Mouse (Mus musculus) layer of hippocampus, postnatal 14 days (tissue): Measurements from ENCODE around the gene Adgrl3. TPM values are rescaled to one million over a fixed set of nuclear protein-coding genes. Genes with fewer than 3 reads are reported as not detected.

Experiments used
- DNase-seq, 2 experiments: peaks; one replicate each; pipeline ENCODE4 v3.0.0; 2021 to 2022; ENCODE audit warnings: low spot score in 2 of 2, mixed read lengths in 1 of 2
- total RNA-seq, 2 experiments: library from RNA; stranded (reverse); gene quantifications; 2 replicates each; pipeline ENCODE4 v1.2.3; 2021

Gene Adgrl3
- total RNA-seq, 2 experiments from 2014 or later, result 169 to 196 TPM

DNA sequence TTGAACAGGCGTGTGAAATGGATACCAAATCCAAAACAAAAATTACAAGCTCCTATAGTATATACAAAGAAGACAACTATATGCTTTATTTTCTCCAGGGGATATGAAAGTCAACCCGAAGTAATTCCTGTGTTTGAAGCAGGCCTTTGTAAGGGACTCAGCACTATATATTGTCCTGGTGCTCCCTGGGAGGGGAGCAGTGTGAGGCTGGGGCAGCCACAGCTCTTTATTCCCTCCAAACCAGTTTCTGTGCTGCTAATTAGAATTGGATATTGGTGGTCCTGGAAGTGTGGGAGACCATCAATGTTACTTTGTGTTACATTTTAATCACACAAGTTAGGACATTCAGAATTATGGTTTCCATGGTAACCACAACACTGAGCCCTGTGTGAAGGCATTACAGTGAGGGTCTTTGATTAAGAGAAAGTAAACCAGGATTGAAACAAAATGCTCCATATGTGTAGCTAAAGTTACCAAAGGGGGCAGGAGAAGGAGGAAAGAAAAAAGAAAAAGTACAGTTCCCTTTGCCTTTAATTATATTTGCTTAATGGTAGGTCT is 198.6 kb downstream of the Adgrl3 start:
- DNase-seq, result peak in 1 of 2 experiments; percentile 18

DNA sequence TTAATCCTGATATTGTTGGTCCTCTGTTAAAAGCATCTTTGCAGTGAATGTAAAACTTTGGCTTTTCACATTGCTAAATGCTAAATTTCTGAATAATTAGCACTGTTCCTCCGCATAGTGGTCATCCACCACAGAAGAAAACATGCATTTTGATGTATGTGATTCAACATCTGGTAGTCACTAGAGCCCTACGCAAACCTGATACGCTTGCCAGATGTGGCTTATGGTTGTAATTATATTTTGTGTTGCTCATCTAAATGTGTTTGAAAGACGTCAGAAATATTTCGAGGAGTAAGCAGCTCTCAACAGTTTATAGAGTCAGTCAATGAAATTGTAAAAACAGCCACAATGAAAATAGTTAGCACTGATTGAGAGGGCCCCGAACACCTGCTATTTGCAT is 204.5 kb downstream of the Adgrl3 start:
- no peak for DNase-seq

DNA sequence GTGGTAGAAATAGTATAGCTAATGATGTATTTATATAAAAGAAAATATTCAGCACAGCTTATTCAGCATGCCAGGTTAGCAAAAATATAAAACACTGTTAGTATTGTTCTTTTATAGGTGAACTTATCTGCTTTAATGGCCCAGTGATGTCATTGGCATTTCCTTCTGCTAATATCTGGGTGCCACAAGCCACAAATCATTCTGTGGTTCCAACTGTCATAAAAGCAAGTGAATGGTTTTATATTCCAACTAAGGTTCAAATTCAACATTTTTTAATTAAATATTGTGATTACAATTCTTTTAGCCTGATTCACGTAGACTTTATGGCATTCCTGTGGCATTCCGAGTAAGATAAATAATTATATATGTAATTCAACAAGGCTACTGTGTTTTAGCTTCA is 205.5 kb downstream of the Adgrl3 start:
- DNase-seq, result no peak

DNA sequence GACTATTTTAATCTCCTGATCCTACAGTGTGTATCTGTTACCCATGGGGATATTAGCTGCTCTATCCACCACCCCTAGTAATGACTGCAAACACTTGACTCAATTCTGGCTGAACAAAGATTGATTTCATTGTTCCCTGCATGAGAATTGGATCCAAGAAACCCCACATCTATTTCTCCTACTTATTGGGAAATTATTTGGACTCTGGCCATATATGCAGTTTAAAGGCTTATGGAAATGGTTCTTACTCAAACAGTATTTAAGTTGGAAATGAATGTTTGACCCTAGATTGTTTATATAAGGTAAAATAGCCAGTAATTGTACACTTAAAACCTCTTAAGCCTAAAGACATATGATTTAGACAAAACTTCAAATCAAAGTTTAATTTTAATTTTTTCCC is 207.3 kb downstream of the Adgrl3 start:
- DNase-seq, result no peak

DNA sequence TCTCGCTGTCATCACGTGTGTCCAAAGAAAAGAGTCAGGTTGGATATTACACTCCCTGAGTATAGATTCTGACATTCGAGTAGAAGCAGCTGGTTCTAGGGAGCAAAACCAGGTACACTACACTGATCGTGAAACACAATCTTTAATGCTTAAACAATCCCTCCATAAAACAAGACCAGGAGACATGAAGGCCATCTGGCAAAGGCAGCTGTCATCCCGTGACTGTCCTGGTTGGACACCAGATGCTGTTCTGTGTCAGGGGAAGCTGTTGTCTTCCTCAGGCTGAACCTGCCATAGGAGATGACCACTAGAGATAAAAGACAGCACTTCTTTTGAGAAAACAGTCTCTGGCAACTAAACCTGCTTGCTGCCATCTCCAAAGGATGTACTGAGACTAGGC is 228.8 kb downstream of the Adgrl3 start:
- DNase-seq, result no peak

DNA sequence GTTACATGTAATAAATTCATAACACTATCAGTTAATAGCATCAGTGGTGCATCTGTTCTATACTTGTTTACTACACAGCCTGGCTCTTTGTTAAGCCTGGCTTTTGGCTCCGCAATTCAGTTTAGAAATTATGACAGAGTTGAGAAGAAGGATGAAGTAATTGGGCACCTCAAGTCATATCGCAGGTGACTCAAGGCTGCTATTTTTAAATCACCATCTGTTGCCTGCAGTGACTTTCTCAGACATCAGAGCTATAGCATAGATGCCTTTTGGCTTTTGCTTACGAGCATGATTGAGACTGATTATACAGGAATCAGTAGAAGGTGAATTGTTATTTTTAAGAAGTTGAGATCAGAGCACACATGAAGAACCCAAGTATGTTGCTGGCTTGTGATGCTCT is 236.2 kb downstream of the Adgrl3 start:
- DNase-seq, result no peak

DNA sequence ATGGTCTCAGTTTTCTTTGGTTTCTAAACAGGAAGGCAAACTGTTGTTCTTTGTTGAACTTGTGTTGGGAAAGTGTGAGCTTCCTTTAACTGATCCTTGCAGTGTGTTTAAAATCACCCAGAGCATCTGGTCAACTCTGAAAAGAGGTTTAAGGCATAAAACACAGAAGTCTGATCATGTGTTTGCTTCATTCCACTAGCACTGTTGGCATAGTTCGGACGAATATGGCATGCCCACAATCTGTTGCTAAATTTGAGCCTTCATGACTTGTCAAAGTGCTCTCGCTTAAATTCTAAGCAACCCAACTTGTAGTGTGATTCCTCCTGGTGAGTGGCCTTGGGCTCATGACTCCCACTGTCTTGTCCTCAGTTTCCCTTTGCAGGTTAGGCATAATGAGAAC is 249.8 kb downstream of the Adgrl3 start:
- peak in 1 of 2 experiments; percentile 15 for DNase-seq

DNA sequence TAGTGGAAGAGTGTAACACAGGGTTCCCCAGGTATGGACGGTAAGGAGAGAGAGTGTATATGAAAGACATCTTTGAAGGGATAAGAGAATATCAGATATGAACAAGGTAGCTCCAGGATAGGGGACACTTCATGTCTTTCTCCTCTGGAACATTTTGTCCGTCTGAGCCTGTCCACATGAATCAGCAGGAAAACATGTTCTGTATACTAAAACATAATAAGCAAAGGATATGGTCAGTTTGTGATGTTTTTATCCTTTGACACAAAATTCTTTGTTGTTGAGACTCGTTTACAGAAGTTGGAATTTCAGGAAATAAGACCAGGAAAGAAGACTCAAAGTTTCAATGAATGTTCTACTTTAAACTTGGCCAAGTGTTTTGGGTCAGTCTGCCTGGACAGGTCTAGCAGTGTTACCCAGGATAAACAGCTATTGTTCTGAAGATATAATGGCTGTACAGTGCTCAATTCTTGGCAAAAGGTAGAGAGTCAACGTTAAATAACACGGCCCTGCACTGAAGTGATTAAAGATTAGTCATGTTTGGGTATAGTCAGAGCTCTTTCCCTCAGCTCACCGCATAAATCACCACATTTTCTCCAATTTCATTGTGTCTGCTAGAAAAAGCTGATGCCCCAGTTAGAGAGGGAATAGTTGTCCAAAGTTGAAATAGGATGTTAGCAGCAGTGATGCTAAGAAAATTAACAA is 255.6 kb downstream of the Adgrl3 start:
- no peak for DNase-seq

DNA sequence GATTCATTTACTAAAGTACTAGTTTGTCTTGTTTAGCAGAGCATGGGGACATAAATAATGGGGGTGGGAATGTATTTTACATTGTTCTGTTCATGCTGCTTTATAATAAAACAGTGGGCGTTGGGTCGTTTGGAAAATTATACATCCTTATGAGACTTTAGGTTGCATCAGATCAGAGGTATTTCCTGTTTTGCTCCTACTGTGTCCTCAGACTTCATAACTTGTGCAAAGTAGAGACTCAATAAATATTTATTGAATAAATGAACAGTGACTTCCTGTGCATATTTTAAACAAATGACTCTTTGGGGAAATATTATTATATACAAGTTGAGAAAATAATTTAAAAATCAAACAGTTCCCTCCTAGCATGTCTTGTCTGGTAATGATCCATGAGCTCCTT is 259.3 kb downstream of the Adgrl3 start:
- no peak for DNase-seq

DNA sequence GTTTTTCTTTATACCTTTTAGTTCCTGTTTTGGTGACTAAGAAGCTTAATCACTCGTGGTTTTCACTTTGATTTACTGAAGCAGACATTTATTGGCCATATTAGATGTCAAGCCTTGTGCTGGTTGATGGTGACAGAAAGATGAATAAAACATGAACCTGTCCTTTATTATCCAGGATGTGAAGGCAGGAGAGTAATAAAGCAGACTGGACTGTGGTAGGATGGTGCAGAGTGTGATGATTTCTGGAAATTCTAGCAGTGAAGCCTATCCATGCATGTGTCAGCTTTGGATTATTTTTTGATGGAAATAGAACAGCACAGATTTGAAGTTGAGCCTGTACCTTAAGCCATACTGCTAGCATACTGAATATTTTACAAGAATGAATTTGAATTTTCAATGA is 265.7 kb downstream of the Adgrl3 start:
- no peak for DNase-seq

DNA sequence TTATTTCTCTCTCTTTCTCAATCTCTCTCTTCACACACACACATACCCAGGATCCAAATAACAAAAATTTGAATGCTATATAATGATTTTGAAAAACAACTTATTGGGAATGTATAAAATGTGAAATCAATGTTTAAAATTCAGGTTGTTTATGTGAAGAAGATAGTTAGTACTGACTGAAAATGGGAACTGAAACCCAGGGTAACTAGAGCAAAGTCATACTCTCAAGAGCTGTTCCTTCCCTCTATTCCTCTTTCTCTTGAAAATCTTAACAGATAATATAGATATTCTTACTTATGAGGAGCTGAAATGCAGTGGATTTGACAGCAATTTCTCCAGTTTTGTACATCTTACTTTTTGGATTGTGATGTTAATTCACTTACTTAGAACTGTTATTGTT is 281.9 kb downstream of the Adgrl3 start:
- no peak for DNase-seq

DNA sequence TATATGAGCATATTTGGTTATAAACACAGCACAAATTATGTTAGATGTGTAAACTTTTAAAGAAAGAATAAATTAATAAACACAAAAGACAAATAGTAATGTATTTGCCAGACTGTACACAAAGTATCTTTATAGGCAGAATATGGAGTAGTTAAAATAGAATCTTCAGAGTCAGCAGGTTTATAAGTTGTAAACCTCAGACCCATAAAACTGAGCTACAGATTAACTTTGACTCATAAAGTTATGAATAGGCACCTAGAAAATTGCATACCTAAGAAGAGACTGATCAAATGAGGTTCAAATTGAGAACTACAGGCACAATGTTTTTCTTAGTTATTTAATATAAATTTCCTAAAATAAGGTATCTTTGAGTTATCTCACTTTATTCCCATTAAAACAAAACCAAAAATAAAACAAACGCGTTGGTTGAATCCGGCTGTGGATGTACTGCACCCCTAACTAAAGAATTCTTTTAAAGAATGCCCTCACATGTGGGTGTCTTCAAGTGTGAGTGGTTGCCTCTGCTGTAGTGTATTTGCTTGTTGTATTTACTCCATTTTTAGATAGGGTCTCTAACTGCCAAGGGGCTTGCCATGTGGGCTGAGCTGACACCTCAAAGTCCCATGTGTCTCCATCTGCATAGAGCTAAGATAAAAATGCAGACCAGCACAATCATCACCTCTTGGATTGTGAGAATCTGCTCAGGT is 297.6 kb downstream of the Adgrl3 start:
- DNase-seq, result no peak

DNA sequence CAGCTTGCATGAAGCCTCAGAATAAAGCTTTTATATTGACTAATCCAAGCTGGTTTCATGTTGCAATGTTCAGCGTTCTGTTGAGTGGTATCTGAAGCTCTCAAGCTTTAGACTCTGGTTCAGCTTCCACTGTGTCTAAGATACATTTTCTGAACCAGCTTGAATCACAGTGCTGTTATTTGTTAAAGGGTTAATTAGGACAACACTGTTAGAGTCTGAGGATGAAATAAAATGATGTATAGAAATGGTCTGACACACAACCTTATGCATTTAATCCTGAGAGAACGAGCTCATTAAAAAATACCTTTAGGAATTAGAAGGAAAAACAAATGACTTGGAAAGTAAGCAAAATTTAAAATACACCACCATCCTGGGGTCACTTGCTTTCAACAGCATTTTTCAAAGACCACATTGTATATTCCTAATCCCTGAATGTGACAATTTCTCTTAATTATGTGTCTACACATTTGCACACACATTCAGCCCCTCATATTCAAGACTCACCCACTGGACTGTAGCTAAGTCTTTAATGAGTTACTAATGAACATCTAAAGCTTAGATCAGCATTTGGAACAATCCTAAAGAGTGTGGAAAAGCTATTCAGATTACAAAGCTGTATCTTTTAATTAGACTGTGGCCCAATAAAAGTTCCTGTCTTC is 301.5 kb downstream of the Adgrl3 start:
- DNase-seq, result no peak

DNA sequence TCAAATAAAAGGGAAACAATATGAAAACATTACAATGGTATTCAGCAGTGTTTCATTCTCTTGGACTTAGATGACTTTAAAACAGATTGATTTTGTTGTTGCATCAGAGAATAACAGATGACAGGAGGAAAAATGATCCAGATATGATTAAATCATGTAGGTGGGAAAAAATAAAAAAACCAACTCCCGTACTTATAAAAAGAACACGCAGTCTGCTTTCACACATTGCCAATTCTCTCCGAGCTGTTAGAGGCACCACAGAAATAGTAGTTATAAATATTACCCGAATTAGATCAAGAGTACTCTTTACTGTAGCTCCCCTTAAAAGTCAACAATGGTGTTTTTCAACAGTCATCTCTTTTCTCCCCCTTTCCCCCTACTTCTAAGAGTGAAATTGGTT is 302.1 kb downstream of the Adgrl3 start:
- DNase-seq, result peak in 1 of 2 experiments; percentile 81

DNA sequence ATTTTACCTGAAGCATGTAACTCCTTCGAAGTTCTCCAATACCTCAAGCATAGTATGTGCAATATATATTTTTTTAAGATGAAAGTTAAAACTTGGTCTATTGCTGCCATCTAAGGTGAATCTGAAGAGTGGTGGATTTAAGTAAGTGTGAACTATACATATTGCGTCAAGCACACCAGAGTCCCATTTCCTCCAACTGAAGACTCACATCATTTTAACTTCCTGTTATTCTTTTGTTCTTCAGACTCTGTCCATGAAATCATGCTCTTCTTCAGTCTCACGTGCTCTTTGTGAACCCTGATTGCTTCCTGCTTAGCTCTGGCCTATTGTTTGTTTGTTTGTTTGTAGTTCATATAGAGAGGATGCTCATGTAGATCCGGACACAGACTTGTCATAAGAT is 307.0 kb downstream of the Adgrl3 start:
- DNase-seq, result no peak

DNA sequence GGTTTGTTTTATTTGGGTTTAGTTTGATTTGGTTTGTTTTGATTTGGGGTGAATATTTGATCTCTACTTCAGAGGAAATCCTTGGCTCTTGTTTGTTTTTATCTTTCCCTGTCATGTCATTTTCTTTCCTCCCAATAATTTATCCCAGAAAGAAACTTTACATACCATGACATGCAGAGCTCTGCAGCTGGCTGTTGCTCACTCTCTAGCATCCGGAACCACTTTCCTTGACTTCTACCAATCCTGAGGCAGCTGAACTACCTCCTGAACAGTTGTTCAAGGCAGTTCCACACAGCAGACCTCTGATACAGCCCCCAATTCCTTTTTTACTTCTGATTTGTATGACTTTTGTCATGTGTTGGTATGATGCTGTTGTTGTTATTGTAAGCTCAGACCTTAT is 307.5 kb downstream of the Adgrl3 start:
- DNase-seq, result no peak

DNA sequence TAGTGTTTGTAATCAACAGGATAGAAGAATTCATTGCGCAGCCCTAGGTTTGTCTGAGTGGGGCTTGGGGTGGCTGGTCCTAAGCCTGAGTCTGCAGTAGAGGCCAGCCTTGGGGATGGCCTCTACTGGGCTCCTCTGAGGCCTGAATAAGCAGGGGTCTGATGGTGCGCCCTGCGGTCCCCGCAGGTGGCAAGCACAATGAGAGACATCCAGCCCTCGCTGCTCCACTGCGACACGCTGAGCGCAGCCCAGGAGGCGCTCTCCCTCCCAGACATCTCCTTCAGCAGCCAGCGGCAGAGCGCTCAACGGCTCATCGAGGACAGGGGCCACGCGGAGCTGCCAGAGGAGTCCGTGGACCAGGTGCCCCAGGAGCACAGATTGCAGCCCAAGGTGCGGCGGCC is 309.6 kb downstream of the Adgrl3 start:
- no peak for DNase-seq

DNA sequence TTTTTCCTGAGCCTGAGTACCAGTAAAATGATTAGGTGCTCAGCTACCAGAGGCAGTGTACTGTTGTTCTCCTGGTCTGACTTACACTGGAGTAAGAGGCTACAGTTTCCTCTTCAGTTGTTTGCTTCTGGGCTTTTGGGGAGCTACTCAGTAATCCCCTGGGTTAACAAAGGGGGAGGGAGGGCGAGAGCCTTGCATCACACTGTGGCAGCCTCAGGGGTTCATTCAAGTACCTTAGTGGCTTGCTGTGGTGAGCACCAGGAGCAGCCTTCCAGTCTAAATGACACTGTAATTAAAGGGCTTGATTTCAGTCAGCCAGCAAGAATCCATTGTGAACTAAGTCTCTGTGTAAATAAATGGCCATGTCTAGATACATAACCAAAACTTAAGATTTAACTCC is 324.4 kb downstream of the Adgrl3 start:
- no peak for DNase-seq

DNA sequence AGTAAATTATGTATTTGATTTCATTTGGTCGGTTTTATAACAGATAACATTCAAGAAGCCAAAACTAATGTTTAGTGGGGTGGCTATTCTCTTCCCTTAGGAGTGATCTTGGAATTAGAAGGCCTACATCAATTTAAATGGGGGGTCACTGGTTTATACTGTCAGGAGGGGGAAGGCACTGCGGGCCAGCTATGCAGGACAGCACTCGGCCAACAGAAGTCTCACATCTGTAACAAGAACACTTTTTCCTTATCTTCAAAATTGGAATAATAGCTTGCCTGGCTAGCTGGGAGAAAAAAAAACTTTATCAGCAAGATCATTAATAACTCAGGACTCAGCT is 325.1 kb downstream of the Adgrl3 start:
- no peak for DNase-seq

DNA sequence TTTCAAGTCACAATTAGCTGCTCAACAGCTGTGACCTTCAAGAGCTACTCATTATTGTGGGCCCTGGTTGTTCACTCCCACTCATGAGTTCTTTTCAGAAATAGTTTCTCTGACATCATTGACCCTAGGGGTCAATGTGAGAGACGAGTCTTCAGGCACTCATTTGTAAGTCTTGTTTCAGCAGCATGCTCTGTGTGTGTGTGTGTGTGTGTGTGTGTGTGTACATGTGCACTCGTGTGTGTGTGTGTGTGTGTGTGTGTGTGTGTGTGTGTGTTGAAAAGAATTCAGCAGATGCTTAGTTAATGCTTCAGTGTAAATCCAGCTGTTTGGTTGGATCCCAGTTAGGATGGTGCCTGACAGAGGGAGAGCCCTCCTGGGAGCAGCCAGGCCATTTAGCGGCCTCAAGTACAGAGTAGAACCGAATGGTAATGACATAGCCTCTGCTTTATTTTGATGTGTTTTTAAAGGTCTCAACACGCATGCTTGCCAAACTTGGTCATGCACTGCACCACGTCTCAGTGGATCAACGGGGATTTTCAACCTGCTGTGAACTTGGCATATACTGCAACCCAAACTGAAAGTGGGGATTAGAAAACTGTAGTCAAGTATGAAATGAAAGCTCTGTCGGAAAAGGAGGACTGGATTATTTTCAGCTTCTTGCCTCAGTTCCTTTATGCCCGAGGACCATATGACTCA is 325.6 kb downstream of the Adgrl3 start:
- no peak for DNase-seq

DNA sequence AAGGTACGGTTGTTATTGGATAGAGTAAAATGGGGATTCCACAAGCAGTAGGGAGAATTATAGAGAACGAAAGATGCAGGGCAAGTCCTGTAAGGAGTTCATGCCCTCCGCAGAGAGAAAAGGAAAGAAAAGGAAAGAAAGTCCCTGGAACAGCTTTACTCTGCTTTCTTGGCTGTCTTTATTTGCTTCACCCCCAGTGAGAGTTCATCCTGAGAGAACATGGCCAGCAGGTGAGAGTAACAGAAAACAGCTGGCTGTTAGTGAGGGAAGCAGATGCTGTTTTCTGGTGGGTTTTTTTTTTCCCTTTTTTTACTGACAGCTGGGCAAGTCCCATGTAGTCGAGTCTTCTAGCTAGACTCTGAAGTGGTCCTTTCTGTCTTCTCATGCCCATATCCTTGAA is 327.6 kb downstream of the Adgrl3 start:
- DNase-seq, result no peak

DNA sequence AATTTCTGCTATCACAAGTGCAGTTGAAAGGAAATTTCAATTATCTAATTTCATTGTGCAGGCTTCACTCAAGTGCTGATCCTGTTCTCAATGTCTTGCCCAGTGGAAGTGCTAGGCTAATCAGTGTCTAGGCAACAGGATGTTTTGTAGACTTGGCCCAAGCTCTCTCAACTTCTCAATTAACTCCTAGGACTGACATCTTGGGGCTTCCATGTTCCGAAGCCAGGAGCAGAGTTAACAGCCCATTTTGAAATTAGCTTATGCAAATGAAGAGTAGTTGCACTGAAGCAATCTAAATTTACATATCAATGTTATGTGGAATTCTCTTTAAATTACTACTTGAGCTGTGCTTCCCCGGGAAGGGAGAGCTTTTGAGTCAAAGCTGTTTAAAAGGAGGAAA is 339.6 kb downstream of the Adgrl3 start:
- peak in 1 of 2 experiments; percentile 41 for DNase-seq
